Mouse (Mus musculus): Measurements from ENCODE around the gene Mospd2. TPM values are rescaled to one million over a fixed set of nuclear protein-coding genes. Genes with fewer than 3 reads are reported as not detected.

Mospd2 gene
- total RNA-seq (2014; fragmentation: Nextera tagmentation) (50.6 and 53.7 TPM in 2 replicates), total RNA-seq (2017) (83.3 and 89.9 TPM in 2 replicates), polyA plus RNA-seq (2012) (0.29 and 0.72 TPM in 2 replicates)

DNA sequence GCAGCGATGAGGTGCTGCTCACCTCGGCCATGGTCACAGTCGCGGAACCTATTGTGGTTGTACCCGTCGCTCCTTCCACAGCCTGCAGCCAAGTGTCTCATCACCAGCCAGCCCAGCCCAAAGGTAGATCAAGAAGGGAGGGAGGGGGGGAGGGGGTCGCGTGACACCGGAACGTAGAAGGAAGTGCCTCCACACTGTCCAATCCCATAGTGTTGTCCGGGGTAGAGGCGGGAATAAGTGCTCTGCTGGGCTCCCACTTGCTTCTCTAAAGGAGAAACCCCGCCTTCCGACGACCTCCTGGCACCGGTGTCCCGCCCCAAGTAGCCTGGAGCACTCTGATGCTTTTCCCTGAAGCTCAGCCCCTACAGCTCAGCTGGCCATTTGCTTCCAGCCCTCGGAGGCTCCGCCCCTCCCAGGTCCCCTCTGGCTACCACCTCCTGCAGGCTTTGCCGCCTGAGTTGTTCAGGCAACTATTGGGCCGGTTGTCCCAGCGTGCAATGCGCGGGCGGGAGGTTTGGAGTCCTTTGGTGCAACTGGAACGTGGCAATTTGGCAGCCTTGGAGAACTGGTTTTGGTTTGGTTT lies at the start of gene Mospd2, which contains the start of gene Fancb:
Gene Mospd2, minus strand, starts transcription at position 183 of the 583 bp plus-strand sequence.
Gene Fancb, plus strand, starts transcription at position 400 of the 583 bp plus-strand sequence.
- no peaks in the 10 kb centered on the region for H3K27me3 ChIP-seq (ENCODE audit: insufficient read depth, low read length)
- H3K4me1 ChIP-seq (ENCODE audit: insufficient read depth, low read depth, low read length): no peaks in the 10 kb centered on the region
- no peak for TF ChIP-seq TAL1 (conservative IDR thresholded peaks at IDR 0.05; ENCODE audit: low read depth, low read length)
- no peak for TF ChIP-seq POLR2AphosphoS5 (IDR thresholded peaks at IDR 0.05; ENCODE audit: insufficient replicate concordance, low read depth, low read length)
- TF ChIP-seq CTCF (IDR thresholded peaks at IDR 0.05; ENCODE audit: low read depth, low read length): no peak
- no peak for TF ChIP-seq GATA2 (IDR thresholded peaks at IDR 0.05; ENCODE audit: borderline replicate concordance, low read depth, low read length)
- TF ChIP-seq GATA1 (IDR thresholded peaks at IDR 0.05; ENCODE audit: borderline replicate concordance, low read length): no peak
- ATAC-seq (ENCODE audit: extremely low read depth, insufficient number of reproducible peaks, low FRiP score, poor library complexity, severe bottlenecking) (peak; percentile 97), DNase-seq (ENCODE audit: low spot score) (peak; percentile 69)
- peak within 1 kb of the TSS; percentile 81 for H3K4me3 ChIP-seq (ENCODE audit: low read depth, low read length)
- H3K9me3 ChIP-seq (replicated peaks): no peaks in the 10 kb centered on the region
- H3K36me3 ChIP-seq (replicated peaks): peaks cover 15% of the 10 kb centered on the region

DNA sequence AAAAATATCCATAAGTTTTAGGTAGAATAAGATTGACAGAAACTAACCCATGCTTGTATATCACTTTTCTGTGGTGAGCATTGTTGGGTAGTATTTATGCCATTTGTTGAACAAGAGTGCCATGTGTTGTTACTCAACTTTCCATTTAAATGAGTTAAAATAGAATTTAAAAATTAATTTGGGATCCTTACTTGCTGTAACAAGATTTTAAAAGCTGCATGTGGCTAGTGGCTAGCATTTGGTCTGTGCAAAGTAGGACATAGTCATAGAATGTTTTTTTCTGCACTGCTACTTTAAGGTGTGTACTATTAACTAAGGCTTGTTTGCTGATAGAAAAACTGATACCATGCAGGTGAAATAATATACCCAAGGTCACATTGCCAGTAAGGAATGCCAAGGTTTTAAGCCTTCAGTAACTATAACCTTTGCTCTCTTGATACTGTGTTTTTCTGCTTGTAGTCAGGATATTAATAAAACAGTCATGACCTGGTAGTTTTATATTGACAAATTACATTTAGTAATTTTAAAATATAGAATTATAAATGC lies 24.7 kb upstream of the Mospd2 start, which contains the start of gene Gm17604:
Gene Gm17604, minus strand, starts transcription at position 51 of the 546 bp plus-strand sequence.
- no peak within 1 kb of the TSS for H3K4me3 ChIP-seq (ENCODE audit: low read depth, low read length)
- no peaks in the 10 kb centered on the region for H3K9me3 ChIP-seq (replicated peaks)
- H3K4me1 ChIP-seq (ENCODE audit: insufficient read depth, low read depth, low read length): no peaks in the 10 kb centered on the region
- ATAC-seq (ENCODE audit: extremely low read depth, insufficient number of reproducible peaks, low FRiP score, poor library complexity, severe bottlenecking) (no peak), DNase-seq (ENCODE audit: low spot score) (no peak)
- no peak for TF ChIP-seq TAL1 (conservative IDR thresholded peaks at IDR 0.05; ENCODE audit: low read depth, low read length)
- TF ChIP-seq GATA2 (IDR thresholded peaks at IDR 0.05; ENCODE audit: borderline replicate concordance, low read depth, low read length): no peak
- 0 out of 2 replicates have a peak, but pooled peaks cover 3% of the 10 kb centered on the region for H3K27me3 ChIP-seq (ENCODE audit: insufficient read depth, low read length)
- no peaks in the 10 kb centered on the region for H3K36me3 ChIP-seq (replicated peaks)

DNA sequence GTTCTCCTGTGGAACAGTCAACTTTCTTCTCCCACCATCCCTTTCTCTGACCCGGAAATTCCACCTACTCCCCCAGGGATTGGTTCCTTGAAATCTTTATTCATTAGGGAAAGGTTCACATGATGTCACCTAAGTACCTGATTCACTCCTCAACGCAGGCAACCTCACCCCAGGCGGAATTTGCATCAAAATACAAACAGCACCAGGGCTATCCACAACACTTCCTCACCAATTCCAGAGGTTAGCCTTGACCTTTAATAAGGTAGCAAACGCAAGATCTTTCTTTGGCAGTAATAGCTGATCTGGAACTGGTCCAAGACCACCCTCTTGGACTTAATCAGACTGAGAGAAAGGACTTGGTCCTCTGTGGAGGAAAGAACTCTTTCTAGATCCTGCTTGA lies 23.0 kb upstream of the Mospd2 start:
- ATAC-seq (ENCODE audit: extremely low read depth, insufficient number of reproducible peaks, low FRiP score, poor library complexity, severe bottlenecking): no peak
- no peak overlapping the region for H3K4me3 ChIP-seq (ENCODE audit: low read depth, low read length)

DNA sequence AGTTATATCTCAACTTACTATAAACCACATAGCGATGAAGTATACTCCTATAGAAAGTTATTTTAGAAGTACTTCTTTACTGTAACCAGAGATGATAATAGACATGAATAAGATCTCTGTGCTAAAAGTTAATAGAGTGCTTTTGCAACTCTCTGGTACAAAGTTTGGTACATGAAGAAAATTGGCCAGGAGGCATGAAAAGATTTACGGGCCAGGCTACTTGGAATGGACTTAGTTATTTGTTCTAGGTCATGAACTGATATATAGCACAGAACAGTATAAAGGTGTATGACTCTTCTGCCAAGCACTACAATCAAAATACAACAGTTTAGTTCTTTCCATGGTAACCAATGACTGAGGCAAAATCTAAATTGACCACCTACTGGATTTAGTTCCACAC lies 1.3 kb downstream of the Mospd2 start:
- no peaks in the 10 kb centered on the region for H3K4me1 ChIP-seq (ENCODE audit: insufficient read depth, low read depth, low read length)
- no peak overlapping the region for H3K4me3 ChIP-seq (ENCODE audit: low read depth, low read length)
- no peaks in the 10 kb centered on the region for H3K27me3 ChIP-seq (ENCODE audit: insufficient read depth, low read length)
- ATAC-seq (ENCODE audit: extremely low read depth, insufficient number of reproducible peaks, low FRiP score, poor library complexity, severe bottlenecking) (no peak), DNase-seq (ENCODE audit: low spot score) (no peak)
- H3K9me3 ChIP-seq (replicated peaks): no peaks in the 10 kb centered on the region
- TF ChIP-seq POLR2AphosphoS5 (IDR thresholded peaks at IDR 0.05; ENCODE audit: insufficient replicate concordance, low read depth, low read length): no peak
- no peak for TF ChIP-seq TAL1 (conservative IDR thresholded peaks at IDR 0.05; ENCODE audit: low read depth, low read length)
- no peak for TF ChIP-seq GATA1 (IDR thresholded peaks at IDR 0.05; ENCODE audit: borderline replicate concordance, low read length)
- no peak for TF ChIP-seq CTCF (IDR thresholded peaks at IDR 0.05; ENCODE audit: low read depth, low read length)
- H3K36me3 ChIP-seq (replicated peaks): peaks cover 15% of the 10 kb centered on the region

More for the DNA sequence above, 23.0 kb upstream of the Mospd2 start:
- Histone ChIP-seq H3K36me3 (replicated peaks) (peaks cover 2% of the 10 kb centered on the region), H3K27me3 (ENCODE audit: insufficient read depth, low read length) (0 out of 2 replicates have a peak, but pooled peaks cover 3% of the 10 kb centered on the region), H3K9me3 (replicated peaks) (no peaks in the 10 kb centered on the region), H3K4me1 (ENCODE audit: insufficient read depth, low read depth, low read length) (no peaks in the 10 kb centered on the region)
- TF ChIP-seq CTCF (IDR thresholded peaks at IDR 0.05; ENCODE audit: low read depth, low read length) (no peak), POLR2AphosphoS5 (IDR thresholded peaks at IDR 0.05; ENCODE audit: insufficient replicate concordance, low read depth, low read length) (no peak), GATA1 (IDR thresholded peaks at IDR 0.05; ENCODE audit: borderline replicate concordance, low read length) (no peak), GATA2 (IDR thresholded peaks at IDR 0.05; ENCODE audit: borderline replicate concordance, low read depth, low read length) (no peak), TAL1 (conservative IDR thresholded peaks at IDR 0.05; ENCODE audit: low read depth, low read length) (no peak)
- no peak for DNase-seq (ENCODE audit: low spot score)

DNA sequence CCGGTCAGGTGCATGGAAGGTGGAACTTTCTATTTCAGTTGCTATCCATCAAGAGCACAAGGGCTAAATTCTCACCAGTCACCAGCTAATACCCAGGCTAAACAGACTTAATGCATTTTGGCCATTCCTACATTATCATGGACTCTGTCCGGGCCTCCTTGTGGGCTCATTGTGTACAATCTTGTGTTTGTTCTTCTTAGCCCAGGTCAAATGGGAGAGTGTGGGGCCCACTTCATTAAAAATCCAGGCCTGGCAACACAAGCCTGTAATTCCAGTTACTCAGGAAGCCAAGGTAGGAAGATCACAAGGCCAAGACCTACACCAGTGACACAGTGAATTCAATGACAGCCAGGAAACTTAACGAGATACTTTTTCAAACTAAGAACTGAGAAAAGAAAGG lies 9.0 kb downstream of the Mospd2 start:
- TF ChIP-seq GATA1 (IDR thresholded peaks at IDR 0.05; ENCODE audit: borderline replicate concordance, low read length): no peak
- TF ChIP-seq POLR2AphosphoS5 (IDR thresholded peaks at IDR 0.05; ENCODE audit: insufficient replicate concordance, low read depth, low read length): no peak
- TF ChIP-seq CTCF (IDR thresholded peaks at IDR 0.05; ENCODE audit: low read depth, low read length): no peak
- no peak for TF ChIP-seq TAL1 (conservative IDR thresholded peaks at IDR 0.05; ENCODE audit: low read depth, low read length)
- no peak for TF ChIP-seq GATA2 (IDR thresholded peaks at IDR 0.05; ENCODE audit: borderline replicate concordance, low read depth, low read length)
- H3K4me1 ChIP-seq (ENCODE audit: insufficient read depth, low read depth, low read length): no peaks in the 10 kb centered on the region
- no peaks in the 10 kb centered on the region for H3K9me3 ChIP-seq (replicated peaks)
- DNase-seq (ENCODE audit: low spot score) (no peak), ATAC-seq (ENCODE audit: extremely low read depth, insufficient number of reproducible peaks, low FRiP score, poor library complexity, severe bottlenecking) (no peak)
- H3K27me3 ChIP-seq (ENCODE audit: insufficient read depth, low read length): no peaks in the 10 kb centered on the region
- no peak overlapping the region for H3K4me3 ChIP-seq (ENCODE audit: low read depth, low read length)
- peaks cover 31% of the 10 kb centered on the region for H3K36me3 ChIP-seq (replicated peaks)

DNA sequence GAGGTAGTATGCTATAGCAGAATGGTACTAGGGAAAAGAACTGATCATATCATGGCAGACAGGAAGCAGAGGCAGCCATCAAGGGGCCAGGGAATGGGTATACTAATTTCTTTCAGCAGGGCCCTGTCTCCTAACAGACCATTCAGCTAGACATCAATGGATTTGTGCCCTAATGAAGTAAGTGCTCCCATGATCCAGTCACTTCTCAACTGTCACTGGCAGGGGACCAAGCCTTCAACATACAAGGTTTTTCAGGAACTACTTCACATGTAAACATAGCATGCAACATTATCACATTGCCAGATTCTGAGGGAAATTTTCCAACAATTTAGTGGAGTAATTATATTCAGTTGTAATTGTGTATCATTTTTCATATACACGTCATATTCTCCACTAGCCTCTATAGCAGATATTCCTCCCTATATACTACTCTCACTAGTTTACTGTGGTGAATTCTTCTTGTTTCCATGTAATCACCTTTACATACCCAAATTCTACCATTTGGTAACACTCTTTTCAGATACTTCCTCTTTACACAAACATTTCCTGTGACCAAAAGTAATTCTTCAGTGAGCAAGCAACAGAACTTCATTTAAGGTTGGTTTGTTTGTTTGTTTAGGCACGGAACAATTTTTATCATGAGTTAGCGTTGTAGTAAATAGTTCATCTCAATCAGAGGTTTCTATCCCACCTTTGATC lies 14.3 kb downstream of the Mospd2 start:
- DNase-seq (ENCODE audit: low spot score) (no peak), ATAC-seq (ENCODE audit: extremely low read depth, insufficient number of reproducible peaks, low FRiP score, poor library complexity, severe bottlenecking) (no peak)
- H3K4me3 ChIP-seq (ENCODE audit: low read depth, low read length): no peak overlapping the region
- peaks cover 38% of the 10 kb centered on the region for H3K36me3 ChIP-seq (replicated peaks)
- H3K27me3 ChIP-seq (ENCODE audit: insufficient read depth, low read length): no peaks in the 10 kb centered on the region
- TF ChIP-seq POLR2AphosphoS5 (IDR thresholded peaks at IDR 0.05; ENCODE audit: insufficient replicate concordance, low read depth, low read length) (no peak), CTCF (IDR thresholded peaks at IDR 0.05; ENCODE audit: low read depth, low read length) (no peak), GATA1 (IDR thresholded peaks at IDR 0.05; ENCODE audit: borderline replicate concordance, low read length) (no peak), TAL1 (conservative IDR thresholded peaks at IDR 0.05; ENCODE audit: low read depth, low read length) (no peak), GATA2 (IDR thresholded peaks at IDR 0.05; ENCODE audit: borderline replicate concordance, low read depth, low read length) (no peak)
- H3K9me3 ChIP-seq (replicated peaks): no peaks in the 10 kb centered on the region
- H3K4me1 ChIP-seq (ENCODE audit: insufficient read depth, low read depth, low read length): no peaks in the 10 kb centered on the region

Data from G1E (cell line).